Mouse (Mus musculus) lung, postnatal 0 days (tissue): ENCODE measurements around the gene Slc22a20. TPM values are rescaled to one million over a fixed set of nuclear protein-coding genes. Genes with fewer than 3 reads are reported as not detected.

Experiments
- ATAC-seq: fragments of 200-750 bp; cut with Nextera tagmentation; 2 replicates; pipeline ENCODE4 v1.8.0; 2017; ENCODE audit warnings: moderate library complexity
- DNase-seq: peaks from one replicate; pipeline ENCODE4 v3.0.0-alpha.2; 2016; ENCODE audit warnings: low spot score
- H3K27ac ChIP-seq: fragments of 300-500 bp; sonication (generic); 2 replicates; pipeline ENCODE4 v1.5.1; 2014; ENCODE audit warnings: antibody characterized with exemption, mild to moderate bottlenecking, low read length, mixed read lengths
- H3K27me3 ChIP-seq: fragments of 300-500 bp; sonication (generic); replicated peaks from 2 replicates; pipeline ENCODE4 v1.6.1; 2014; ENCODE audit warnings: low read length, mixed read lengths; ENCODE audit not compliant: insufficient read depth
- H3K36me3 ChIP-seq: fragments of 300-500 bp; sonication (generic); 2 replicates; pipeline ENCODE4 v1.6.1; 2014; ENCODE audit warnings: low read length, mixed read lengths; ENCODE audit not compliant: insufficient read depth
- H3K4me1 ChIP-seq: fragments of 300-500 bp; sonication (generic); 2 replicates; pipeline ENCODE4 v1.6.1; 2014; ENCODE audit warnings: antibody characterized with exemption, low read depth, low read length, mixed read lengths; ENCODE audit not compliant: insufficient read depth
- H3K4me2 ChIP-seq: fragments of 300-500 bp; sonication (generic); replicated peaks from 2 replicates; pipeline ENCODE4 v1.6.1; 2014; ENCODE audit warnings: low read depth, mild to moderate bottlenecking, low read length, moderate library complexity, mixed read lengths
- H3K4me3 ChIP-seq: fragments of 300-500 bp; sonication (generic); 2 replicates; pipeline ENCODE4 v1.5.1; 2014; ENCODE audit warnings: low read depth, low read length
- H3K9ac ChIP-seq: fragments of 300-500 bp; sonication (generic); replicated peaks from 2 replicates; pipeline ENCODE4 v1.6.1; 2014; ENCODE audit warnings: low read depth, mild to moderate bottlenecking
- H3K9me3 ChIP-seq: fragments of 300-500 bp; sonication (generic); 2 replicates; pipeline ENCODE4 v1.6.1; 2016; ENCODE audit warnings: low read length, mixed read lengths
- CTCF ChIP-seq: IDR thresholded peaks from 2 replicates; pipeline ENCODE4 v1.5.1; 2016; ENCODE audit warnings: antibody characterized with exemption, mild to moderate bottlenecking
- EP300 ChIP-seq: IDR thresholded peaks from 2 replicates; pipeline ENCODE4 v1.6.1; 2016; ENCODE audit warnings: antibody characterized with exemption, mild to moderate bottlenecking, control low read depth
- WGBS: fragments of 180-500 bp; shearing (Covaris S2); extraction: QIAGEN DNeasy Blood & Tissue Kit; methylation state at CpG from one replicate; pipeline ENCODE4 v1.1.7; 2014; 5-methylcytosine and 5-hydroxymethylcytosine counted together
- polyA plus RNA-seq: library from polyadenylated mRNA; unstranded; fragments of >200 nt; fragmentation: Nextera tagmentation; extraction: Ambion mirVana; gene quantifications from 2 replicates; pipeline ENCODE4 v1.2.1, GENCODE M21; 2015

Slc22a20 gene
- polyA plus RNA-seq, 1 experiment from 2014 or later: not detected

DNA sequence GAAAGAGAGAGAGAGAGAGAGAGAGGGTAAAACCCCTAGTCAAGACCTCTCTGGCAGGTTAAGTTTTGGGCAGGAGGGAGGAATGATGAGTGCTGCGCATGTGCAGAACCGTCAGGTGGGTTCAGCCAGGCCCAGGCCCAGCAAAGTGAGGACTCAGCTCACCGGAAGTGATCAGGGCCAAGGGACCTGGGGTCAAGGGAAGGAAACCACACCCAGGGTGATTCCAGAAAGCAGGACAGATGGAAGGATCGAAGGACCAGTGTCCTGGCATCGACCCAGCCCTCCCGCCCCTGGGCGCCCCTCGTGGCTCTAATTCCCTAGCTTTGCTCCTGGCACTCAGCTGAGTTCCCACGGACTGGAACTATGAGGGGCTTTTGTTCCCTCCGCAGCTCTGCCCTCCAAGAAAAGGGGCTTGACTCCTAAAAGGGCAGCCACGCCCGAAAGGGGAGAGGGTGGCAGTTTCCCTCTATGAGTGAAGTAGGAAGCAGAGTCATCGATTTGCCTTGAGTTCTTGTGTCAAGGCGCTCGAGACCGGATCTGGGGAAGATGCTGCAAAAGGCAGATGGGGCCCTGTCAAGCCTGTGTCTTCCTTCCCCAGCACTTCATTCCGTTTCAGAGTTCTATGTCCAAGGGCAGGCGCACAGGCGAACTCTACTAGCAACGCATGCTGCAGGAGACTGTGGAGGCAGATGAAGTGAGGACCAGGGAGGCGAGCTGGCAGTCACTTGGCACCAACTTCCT lies 48.7 kb downstream of the Slc22a20 start:
- 49% methylated on average over 21 of the region's 21 CpGs for WGBS
- TF ChIP-seq CTCF (no peak), EP300 (no peak)
- no peak overlapping the region for H3K4me3 ChIP-seq
- peak; percentile 46 for ATAC-seq
- peaks cover 25% of the 10 kb centered on the region for H3K4me1 ChIP-seq
- H3K9me3 ChIP-seq: no peaks in the 10 kb centered on the region
- no peaks in the 10 kb centered on the region for H3K27me3 ChIP-seq
- DNase-seq: peak; percentile 79
- H3K36me3 ChIP-seq: no peaks in the 10 kb centered on the region
- H3K4me2 ChIP-seq: no peak overlapping the region; the same call in 1 of the 2 replicates
- H3K27ac ChIP-seq: peak overlapping the region; percentile 68
- no peak overlapping the region for H3K9ac ChIP-seq

DNA sequence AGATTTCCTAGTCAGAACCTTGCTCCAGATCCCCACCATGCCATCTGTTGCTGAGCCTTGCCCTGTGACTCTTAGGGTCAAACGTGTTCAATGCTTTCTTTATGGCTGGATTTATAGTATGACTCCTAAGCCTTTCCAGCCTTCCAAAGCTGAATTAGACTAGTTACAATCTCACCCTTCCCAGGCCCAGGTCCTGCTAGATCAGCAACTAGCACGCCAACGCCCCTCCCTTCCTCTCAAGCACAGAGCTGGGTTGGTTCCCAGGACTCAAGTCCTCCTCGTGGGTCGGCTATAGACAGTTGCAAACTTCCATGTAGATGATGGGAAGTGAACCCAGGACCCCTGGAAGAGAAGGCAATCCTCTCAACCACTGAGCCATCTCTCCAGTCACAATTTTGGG lies 50.3 kb downstream of the Slc22a20 start:
- no peaks in the 10 kb centered on the region for H3K36me3 ChIP-seq
- DNase-seq (peak; percentile 72), ATAC-seq (peak; percentile 34; the same call in 1 of the 2 replicates)
- no peak overlapping the region for H3K4me3 ChIP-seq
- H3K9ac ChIP-seq: no peak overlapping the region
- TF ChIP-seq CTCF: no peak
- no peak for TF ChIP-seq EP300
- H3K4me1 ChIP-seq: peaks cover 25% of the 10 kb centered on the region
- peak overlapping the region; percentile 77 for H3K27ac ChIP-seq
- WGBS: 34% methylated on average over 5 of the region's 5 CpGs
- no peak overlapping the region; the same call in 1 of the 2 replicates for H3K4me2 ChIP-seq
- no peaks in the 10 kb centered on the region for H3K9me3 ChIP-seq
- H3K27me3 ChIP-seq: no peaks in the 10 kb centered on the region

DNA sequence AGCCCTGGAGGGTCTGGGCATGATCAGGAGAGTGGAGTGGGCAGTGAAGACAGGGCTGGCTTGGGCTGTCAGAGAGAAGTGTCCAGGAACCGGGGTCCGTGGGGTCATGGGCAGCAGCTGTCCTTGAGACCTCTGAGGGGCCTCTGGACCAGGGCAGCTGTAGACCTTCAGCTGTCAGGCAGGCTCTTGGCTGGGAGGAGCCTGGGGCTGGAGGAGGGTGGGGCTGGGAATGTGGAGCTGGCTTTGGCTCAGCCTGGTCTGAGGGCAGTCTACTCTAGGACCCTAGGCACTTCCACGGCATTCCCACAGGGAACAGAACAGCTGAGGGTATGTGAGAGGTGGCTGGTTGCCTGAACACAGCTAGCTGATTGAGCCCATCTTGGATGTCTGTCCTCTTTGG lies 50.7 kb downstream of the Slc22a20 start:
- H3K4me2 ChIP-seq: no peak overlapping the region
- DNase-seq: peak; percentile 84
- ATAC-seq: peak; percentile 86
- peak overlapping the region; percentile 77 for H3K27ac ChIP-seq
- TF ChIP-seq CTCF (no peak), EP300 (no peak)
- no peak overlapping the region for H3K4me3 ChIP-seq
- no peaks in the 10 kb centered on the region for H3K9me3 ChIP-seq
- H3K27me3 ChIP-seq: no peaks in the 10 kb centered on the region
- peaks cover 25% of the 10 kb centered on the region for H3K4me1 ChIP-seq
- 21% methylated on average over 3 of the region's 3 CpGs for WGBS
- no peak overlapping the region for H3K9ac ChIP-seq
- no peaks in the 10 kb centered on the region for H3K36me3 ChIP-seq

DNA sequence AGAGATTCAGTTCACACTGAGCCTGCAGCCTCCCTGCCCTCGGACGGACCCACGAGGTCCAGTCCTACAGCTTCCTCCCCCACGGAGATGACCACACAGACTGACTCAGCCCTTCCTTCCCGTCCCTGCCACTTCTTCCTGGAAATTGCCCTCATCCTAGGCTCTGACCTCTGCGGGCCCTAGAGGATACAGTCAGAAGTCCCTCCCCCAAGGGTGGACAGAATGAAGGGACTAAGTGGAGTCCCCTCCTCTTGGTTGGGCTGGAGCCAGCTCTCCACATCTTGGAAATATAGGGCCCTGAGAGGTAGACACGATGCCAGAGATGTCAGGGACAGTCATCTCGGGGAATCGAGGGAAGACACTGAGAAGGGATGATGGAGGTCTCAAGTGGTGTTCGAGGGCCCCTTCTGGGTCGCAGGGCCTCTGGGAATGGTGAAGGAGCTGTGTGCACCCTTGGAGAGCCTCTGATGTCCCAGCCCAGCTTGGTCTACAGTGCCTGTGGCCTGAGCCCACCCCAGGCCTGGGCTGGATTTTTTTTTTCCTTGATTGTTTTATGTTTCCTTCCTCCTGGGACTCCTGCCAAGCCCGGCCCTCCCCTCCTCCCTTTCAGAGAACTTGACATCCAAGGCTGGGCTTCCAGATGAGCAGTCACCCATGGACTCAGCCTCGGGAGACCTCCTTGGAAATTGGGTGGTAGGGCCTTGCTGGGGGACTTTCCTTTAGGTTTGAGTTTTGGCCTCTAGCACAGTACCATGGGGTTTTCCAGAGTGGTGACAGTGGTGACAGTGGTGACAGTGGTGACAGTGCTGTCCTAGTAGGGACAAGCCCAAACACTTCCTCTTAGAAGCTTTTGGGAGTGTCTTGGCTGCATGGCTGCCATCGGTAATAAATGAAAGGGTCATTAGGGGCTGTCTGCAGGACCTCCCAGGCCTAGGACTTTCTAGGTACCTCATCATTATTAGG lies 56.0 kb downstream of the Slc22a20 start:
- H3K4me1 ChIP-seq: peaks cover 29% of the 10 kb centered on the region
- H3K27me3 ChIP-seq: no peaks in the 10 kb centered on the region
- no peaks in the 10 kb centered on the region for H3K9me3 ChIP-seq
- no peak overlapping the region for H3K9ac ChIP-seq
- ATAC-seq (peak; percentile 73), DNase-seq (peak; percentile 88)
- peak overlapping the region; percentile 86 for H3K27ac ChIP-seq
- WGBS: 32% methylated on average over 14 of the region's 14 CpGs
- H3K36me3 ChIP-seq: no peaks in the 10 kb centered on the region
- peak; percentile 44; the same call in 1 of the 2 replicates for TF ChIP-seq EP300
- TF ChIP-seq CTCF: no peak
- H3K4me3 ChIP-seq: no peak overlapping the region
- no peak overlapping the region for H3K4me2 ChIP-seq

DNA sequence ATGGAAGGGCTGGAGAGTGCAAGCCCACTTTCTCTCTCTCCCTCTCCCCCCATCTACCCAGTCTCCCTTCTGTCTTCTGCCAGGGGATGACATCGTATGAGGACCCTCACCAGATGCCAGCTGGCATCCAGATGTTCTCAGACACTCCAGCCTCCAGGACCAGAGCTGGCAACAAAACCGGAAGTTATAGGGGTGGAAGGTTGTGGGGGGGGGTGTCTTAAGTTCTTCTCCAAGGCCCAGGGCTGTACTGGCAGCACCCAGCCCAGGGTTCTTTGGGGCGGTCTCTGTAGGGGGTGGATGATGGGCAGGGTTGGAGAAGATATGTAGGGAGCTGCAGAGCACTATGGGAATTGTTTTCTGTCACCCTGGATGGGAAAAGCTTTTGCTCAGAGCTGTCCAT lies 57.4 kb downstream of the Slc22a20 start:
- Histone ChIP-seq H3K4me2 (no peak overlapping the region), H3K27me3 (no peaks in the 10 kb centered on the region), H3K4me3 (no peak overlapping the region), H3K4me1 (peaks cover 29% of the 10 kb centered on the region), H3K36me3 (no peaks in the 10 kb centered on the region), H3K9ac (no peak overlapping the region), H3K9me3 (no peaks in the 10 kb centered on the region), H3K27ac (peak overlapping the region; percentile 86; the same call in 1 of the 2 replicates)
- ATAC-seq (no peak), DNase-seq (peak; percentile 21)
- WGBS: 42% methylated on average over 3 of the region's 3 CpGs
- TF ChIP-seq EP300: no peak
- TF ChIP-seq CTCF: no peak

DNA sequence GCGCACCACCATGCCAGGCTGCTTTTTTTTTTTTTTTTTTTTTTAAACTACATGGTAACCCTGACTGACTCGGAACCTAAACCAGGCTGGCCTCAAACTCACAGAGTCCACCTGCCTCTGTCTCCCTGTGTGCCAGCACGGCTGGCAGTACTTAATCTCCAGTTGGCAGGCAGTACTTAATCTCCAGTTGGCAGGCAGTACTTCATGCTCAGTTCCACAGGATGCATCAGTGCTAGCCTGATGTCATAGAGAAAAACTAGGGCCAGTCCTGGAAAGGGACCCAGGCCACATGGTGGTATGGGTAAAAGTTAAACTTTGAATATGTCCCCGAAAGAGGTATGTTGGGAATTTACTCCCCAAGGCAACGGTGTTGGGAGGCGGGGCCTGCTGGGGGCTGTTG lies 57.8 kb downstream of the Slc22a20 start:
- WGBS: 61% methylated on average over 6 of the region's 6 CpGs
- Histone ChIP-seq H3K9ac (no peak overlapping the region), H3K4me1 (peaks cover 31% of the 10 kb centered on the region), H3K27ac (no peak overlapping the region), H3K4me2 (no peak overlapping the region), H3K9me3 (no peaks in the 10 kb centered on the region), H3K36me3 (no peaks in the 10 kb centered on the region), H3K4me3 (no peak overlapping the region), H3K27me3 (no peaks in the 10 kb centered on the region)
- no peak for ATAC-seq
- TF ChIP-seq CTCF (no peak), EP300 (no peak)
- no peak for DNase-seq
